Mouse (Mus musculus) kidney, postnatal 10 days (tissue): Measurements from ENCODE around the gene Erbb2.
"Not testable (repeated sequence)": the region's sequence is repeated elsewhere in the genome, so short reads cannot be mapped to it uniquely, and the experiment has no call there.

Experiments used
- DNase-seq: peaks from one replicate; pipeline ENCODE4 v3.0.0; 2021; ENCODE audit warnings: mixed read lengths

Erbb2 gene

GRCm38 (mm10) chr11:98412273-98412796 lies at the start of gene Erbb2:
Gene Erbb2, plus strand, starts transcription at chr11:98412470.
- peak; percentile 94 for DNase-seq

DNA sequence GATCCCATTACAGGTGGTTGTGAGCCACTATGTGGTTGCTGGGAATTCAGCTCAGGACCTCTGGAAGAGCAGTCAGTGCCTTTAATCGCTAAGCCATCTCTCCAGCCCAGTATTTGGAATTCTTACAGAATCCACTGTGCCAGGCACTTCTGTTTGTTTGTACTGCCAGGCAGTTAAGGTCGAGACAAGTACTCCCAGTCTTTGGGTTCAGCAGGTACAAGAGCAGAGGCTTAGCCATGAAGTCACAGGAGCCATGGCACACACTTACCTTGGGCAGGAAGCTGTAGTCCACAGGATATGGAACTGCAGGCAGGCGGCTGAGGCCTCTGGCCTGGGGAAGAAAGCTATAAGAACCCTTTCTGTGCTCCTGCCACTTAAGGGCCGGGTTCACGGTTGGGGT lies 48.5 kb upstream of the Erbb2 start:
- DNase-seq = no peak

- DNase-seq = no peak
Observed at GRCm38 (mm10) chr11:98364410-98364809, 47.9 kb upstream of the Erbb2 start.

DNA sequence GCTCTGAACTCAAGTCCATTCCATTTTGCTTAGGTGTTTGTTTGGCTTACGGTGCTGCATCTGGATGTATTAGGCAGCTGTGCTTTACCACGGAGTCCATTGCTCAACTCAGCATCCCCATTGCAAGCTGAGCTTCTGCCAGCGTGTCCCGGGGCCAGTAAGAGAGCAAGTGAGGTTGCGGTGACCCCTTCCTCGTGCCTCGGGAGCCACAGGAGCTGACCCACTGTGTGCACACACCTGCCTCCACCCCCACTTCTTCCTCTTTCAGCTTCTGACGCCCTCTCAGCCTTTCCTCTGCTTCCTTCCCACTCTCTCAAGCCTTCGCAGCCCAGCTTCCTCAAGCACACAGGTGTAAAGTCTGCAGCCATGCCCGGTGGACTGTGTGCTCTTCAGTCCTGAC lies 46.0 kb upstream of the Erbb2 start:
- DNase-seq = no peak

DNA sequence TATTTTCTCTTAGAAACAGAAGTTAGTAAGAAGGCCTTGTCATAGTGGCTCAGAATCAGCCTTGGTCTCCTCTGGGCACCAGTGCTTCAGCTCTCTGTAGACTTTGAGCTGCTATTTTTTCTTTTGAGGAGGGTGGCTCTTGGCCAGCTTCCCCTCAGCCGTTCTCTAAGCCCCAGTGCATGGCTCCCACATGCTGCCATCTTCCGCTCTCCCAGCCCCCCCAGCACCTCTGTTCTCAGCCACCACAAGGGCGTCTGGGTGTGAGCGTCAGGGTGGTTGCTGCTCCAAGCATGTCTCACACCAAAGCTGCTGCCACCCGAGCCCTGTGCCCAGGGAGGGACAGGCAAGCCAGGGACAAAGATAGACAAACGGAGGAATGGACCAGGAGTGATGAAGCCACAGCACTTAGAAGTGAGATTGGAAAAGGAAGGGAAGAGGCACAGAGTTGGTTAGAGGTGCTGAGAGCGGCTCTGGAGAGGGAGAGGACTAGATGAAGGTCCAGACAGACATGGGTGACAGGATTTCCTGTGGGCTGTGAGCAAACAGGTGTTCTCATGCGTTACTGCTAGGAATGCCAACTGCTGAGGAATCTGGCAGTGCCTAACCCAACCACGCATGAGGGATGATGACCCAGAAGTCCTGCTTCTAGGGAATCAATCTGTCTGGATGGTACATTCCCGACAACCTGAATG lies 45.0 kb upstream of the Erbb2 start:
- no peak for DNase-seq

- DNase-seq = no peak
Observed at GRCm38 (mm10) chr11:98367863-98368186, 44.4 kb upstream of the Erbb2 start.

- DNase-seq = no peak
Observed at GRCm38 (mm10) chr11:98369337-98369736, 42.9 kb upstream of the Erbb2 start.

DNA sequence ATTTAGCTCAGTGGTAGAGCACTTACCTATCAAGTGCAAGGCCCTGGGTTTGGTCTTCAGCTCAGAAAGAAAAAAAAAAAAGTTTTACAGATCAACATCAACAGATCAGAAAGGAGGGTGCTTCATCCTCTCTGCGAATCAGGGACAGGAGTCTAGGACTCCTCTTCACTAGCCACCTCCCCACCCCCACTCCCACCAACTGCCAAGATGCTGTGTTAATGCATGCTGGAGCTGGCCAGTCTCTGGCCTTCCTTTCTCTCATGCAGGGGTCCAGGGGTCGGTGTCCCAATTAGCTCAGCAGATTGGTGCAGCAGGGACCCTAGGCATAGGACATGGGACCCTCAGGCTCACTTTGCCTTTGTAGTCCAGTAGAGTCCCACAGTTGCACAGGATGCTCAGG lies 41.7 kb upstream of the Erbb2 start:
- DNase-seq = no peak

- DNase-seq = no peak
Observed at GRCm38 (mm10) chr11:98371556-98372240, 40.6 kb upstream of the Erbb2 start.

DNA sequence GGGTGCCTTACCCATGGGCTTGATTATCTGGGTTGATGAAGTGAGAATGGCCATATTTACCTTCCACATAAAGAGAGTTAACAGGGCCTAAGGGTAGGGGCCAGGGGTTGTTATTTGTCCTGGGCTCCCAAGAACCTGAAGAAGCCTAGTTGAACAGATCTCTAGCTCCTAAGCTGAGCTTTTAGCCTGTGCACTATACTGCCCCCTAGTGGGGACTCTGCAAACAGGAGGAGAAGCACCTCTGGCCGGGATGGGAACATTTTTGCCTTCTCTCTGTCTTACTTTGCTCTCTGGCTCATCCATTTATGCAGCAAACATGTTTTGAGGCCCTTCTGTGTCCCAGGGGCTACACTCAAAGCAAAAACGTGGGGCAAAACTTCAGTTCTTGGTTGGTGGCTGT lies 39.9 kb upstream of the Erbb2 start:
- DNase-seq = peak; percentile 79

DNA sequence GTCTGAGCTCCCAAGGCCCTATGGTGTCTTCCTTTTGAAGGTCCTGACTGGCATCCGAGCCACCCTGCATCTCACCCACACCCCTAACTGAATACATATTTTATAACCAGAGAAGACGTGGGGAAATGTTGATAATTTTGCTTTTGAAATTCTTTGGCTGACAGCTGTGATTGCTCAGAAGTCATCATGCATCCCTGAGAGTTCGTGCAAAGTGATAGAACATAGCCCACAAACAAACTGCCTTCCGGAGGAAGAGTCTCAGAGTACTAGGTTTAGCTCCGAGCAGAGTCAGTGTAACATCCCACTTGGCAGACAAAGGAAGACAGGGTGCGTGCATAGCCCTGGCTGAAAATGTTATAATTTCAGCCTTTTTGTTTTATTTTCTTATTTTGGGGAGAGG lies 39.0 kb upstream of the Erbb2 start:
- no peak for DNase-seq

DNA sequence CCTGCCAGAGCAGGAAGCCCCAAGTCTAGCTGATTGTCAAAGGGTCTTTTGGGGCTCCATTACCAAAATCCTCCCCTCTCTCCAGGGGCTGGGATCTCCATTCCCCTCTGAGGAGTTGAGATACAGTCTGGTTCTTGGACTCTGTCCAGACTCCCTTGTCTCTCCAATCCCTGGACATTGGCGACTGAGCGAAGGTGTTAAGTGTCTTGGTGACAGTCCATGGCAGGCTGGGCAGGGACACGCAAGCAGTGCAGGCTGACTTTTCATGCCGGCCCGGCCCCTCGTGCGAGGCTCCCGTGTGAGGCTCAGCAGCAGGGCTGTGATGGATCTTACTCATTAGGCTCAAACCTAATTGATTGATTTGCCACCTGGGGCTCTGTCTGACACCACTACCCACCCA lies 38.0 kb upstream of the Erbb2 start:
- DNase-seq = no peak

DNA sequence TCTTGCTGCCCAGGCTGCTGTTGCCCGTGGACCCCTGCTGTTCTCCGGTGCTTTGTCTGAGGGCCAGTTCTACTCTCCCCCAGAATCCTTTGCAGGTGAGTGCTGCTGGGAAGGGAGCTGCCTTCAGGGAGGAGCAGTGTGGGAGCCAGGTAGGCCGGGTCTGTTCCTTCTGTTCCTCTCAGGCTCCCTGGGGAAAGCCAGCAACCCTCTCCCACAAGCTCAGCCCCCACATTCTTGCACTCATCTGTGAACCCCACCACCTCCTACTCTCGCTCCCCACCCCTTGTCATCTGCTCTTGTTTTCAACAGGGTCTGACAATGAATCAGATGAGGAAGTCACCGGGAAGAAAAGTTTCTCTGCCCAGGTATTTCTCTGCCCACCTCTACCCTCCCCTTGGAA lies 35.5 kb upstream of the Erbb2 start:
- DNase-seq = no peak

- DNase-seq = no peak
Observed at GRCm38 (mm10) chr11:98377787-98378186, 34.5 kb upstream of the Erbb2 start.

DNA sequence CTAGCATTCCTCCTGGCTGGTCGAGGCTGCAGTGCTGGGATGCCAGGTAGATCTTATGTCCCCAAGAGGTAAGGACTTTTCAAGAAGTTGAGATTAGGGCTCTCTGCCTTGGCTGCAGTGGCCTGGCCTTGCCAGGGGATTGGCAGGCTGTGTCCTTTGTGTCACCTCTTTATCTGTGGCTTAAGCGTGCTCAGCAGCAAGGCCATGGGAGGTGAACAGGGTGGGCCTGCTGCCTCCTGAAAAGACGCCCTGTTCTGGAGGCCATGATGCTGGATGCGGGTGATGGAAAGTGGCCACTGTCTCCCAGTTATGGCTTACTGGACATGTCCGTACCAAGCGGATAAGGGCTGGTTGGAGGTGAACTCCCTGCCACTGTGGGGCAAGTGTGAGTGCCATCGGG lies 32.9 kb upstream of the Erbb2 start:
- DNase-seq = no peak

DNA sequence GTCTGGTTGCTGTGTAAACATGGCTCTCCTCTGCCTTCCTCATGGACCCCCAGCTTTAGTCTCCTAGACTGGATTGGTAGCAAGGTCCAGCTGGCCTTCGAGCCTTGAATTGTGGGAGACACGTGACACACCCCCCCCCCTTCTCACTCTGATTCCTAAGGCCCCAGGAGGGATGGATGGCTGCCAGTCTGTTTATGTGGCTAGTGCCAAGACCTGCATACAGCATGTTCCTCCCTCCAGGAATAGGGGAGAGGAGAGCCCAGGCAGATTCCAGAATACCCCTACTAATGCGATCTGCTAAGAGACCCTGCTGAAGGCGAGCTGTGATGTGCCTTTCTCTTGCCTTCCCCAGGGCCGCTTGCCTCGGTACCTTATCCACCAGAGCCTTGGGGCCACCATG lies 32.2 kb upstream of the Erbb2 start:
- peak; percentile 51 for DNase-seq

- no peak for DNase-seq
Observed at GRCm38 (mm10) chr11:98381651-98382050, 30.6 kb upstream of the Erbb2 start.

DNA sequence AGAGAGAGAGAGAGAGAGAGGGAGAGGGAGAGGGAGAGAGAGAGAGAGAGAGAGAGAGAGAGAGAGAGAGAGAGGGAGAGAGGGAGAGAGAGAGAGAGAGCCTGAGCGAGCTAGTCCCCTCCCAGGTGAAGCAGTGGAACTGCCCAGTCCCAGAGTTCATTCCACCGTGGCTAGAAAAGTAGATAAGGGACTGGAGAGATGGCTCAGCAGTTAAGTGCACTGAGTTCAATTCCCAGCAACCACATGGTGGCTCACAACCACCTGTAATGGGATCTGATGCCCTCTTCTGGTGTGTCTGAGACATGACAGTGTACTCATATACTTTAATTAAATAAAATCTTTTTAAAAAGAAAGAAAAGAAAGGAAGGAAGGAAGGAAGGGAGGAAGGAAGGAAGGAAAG lies 29.9 kb upstream of the Erbb2 start:
- not testable (repeated sequence) for DNase-seq

DNA sequence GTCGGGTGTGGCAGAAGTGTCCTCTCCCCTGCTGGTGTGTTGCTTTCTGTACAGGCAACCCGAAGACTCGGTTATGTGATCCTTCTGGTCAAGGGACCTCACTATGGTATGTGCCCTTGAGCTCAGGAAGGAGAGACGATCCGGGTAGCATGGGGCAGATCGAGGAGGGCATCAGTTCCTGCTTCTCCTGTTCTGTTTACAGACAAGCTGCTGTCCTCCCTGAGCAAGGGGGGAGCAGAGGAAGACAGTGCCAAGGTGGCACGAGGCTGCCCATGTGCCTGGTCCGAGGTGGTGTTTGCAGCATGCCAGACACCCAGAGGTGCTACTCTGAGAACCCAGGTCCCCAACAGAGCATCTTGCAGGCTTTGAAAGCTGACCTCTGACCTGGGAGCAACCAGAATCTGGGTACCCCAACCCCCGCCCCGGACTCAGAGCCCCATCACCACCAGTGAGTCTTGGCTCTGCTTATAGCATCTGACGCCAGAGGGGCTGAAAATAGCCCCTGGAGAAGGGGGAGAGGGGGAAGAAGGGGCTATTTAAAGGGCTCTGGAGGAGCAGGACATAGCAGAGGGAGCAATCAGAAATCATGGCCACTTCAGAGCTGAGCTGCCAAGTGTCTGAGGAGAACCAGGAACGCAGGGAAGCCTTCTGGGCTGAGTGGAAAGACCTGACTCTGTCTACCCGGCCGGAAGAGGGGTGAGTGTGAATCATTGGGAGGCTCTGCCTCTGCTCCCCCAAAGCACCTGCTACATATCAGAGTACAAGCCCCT lies 28.8 kb upstream of the Erbb2 start, which contains the start of gene Tcap:
Gene Tcap (plus strand): TSS at position 551 of the 770 bp plus-strand sequence.
- DNase-seq = no peak

GRCm38 (mm10) chr11:98384216-98384615 lies 28.1 kb upstream of the Erbb2 start:
- DNase-seq = no peak

DNA sequence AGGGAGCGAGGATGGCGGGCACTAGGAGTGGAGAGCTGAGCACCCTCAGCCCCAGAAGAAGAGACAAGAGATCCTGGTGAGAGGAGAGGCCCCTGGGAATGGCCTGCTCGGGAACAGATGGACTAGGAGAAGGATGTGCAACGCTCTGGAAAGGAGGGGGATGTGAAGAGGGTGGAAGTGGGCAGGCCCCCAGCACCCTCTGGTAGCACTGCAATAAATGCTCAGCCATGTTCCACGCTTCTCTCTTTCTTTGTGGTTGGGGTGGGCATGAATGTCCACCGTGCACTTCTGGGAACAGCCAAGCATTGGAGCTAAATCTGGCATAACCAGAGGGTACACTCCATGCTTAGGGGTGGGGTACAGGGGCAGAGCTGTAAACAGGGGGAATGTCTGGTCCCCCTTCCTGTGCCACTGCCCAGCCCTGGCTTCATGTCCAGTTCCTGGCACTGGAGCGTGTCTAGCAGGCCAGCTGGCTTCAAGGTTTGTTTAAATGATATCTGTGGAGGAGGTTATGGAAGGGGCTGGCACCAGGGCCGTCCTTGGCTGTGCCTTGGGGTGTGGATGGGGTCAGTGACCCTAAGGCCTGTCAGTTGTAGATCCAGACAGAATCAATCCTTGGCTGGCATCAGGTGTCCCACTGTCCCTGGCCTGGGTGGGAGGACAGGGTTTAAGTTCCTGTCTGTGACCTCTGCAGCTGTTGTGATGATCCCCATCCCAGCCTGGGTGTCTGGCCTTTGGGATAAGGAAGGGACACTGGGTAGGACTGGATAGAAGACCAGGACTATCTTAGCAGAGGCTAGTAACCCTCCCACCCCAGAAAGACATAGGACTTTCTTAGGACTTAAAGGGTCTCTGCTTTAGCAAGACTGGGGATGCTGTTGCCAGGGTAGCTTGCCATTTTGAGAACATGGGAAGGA lies 27.3 kb upstream of the Erbb2 start:
- no peak for DNase-seq
